Mouse (Mus musculus) heart, embryonic 14.5 days (tissue): ENCODE data around the gene Fanca. TPM values are rescaled to one million over a fixed set of nuclear protein-coding genes. Genes with fewer than 3 reads are reported as not detected.
"Not testable (repeated sequence)": the region's sequence is repeated elsewhere in the genome, so short reads cannot be mapped to it uniquely, and the experiment has no call there.

ENCODE experiments used
- ATAC-seq: fragments of 200-750 bp; cut with Nextera tagmentation; 2 replicates; pipeline ENCODE4 v1.8.0; 2017; ENCODE audit warnings: low read depth, moderate TSS enrichment; ENCODE audit not compliant: insufficient number of reproducible peaks, insufficient read depth, low FRiP score
- H3K27ac ChIP-seq, 2 experiments: fragments of 200-500 bp in 1 of 2; fragments of 300-500 bp in 1 of 2; sonication (generic) in 1 of 2; replicated peaks in 1 of 2; 2 replicates each; pipeline ENCODE4 v1.5.1; 2012 to 2014; ENCODE audit warnings: low read depth in 2 of 2, low read length in 2 of 2, control low read depth in 1 of 2, mild to moderate bottlenecking in 1 of 2, mixed read lengths in 1 of 2; ENCODE audit not compliant: control insufficient read depth in 1 of 2, insufficient read depth in 1 of 2
- H3K27me3 ChIP-seq: fragments of 300-500 bp; sonication (generic); 2 replicates; pipeline ENCODE4 v1.6.1; 2014; ENCODE audit warnings: mild to moderate bottlenecking, low read length, control low read depth; ENCODE audit not compliant: control insufficient read depth, insufficient read depth
- H3K36me3 ChIP-seq: fragments of 300-500 bp; sonication (generic); 2 replicates; pipeline ENCODE4 v1.6.1; 2014; ENCODE audit warnings: mild to moderate bottlenecking, control low read depth, low read length, mixed read lengths; ENCODE audit not compliant: control insufficient read depth, insufficient read depth
- H3K4me1 ChIP-seq, 2 experiments: fragments of 200-500 bp in 1 of 2; fragments of 300-500 bp in 1 of 2; sonication (generic) in 1 of 2; 2 replicates each; pipeline ENCODE4 v1.6.1; 2012 to 2014; ENCODE audit warnings: low read length in 2 of 2, control low read depth in 1 of 2, mixed read lengths in 1 of 2; ENCODE audit not compliant: control insufficient read depth in 2 of 2, insufficient read depth in 2 of 2
- H3K4me2 ChIP-seq: fragments of 300-500 bp; sonication (generic); 2 replicates; pipeline ENCODE4 v1.6.1; 2014; ENCODE audit warnings: mild to moderate bottlenecking, low read length
- H3K4me3 ChIP-seq, 2 experiments: fragments of 200-500 bp in 1 of 2; fragments of 300-500 bp in 1 of 2; sonication (generic) in 1 of 2; 2 replicates each; pipeline ENCODE4 v1.5.1; 2012 to 2014; ENCODE audit warnings: low read length in 2 of 2, mild to moderate bottlenecking in 2 of 2, control low read depth in 1 of 2, low read depth in 1 of 2, moderate library complexity in 1 of 2; ENCODE audit not compliant: control insufficient read depth in 1 of 2, insufficient read depth in 1 of 2
- H3K9ac ChIP-seq: fragments of 300-500 bp; sonication (generic); 2 replicates; pipeline ENCODE4 v1.6.1; 2014; ENCODE audit warnings: mild to moderate bottlenecking, low read length
- H3K9me3 ChIP-seq: fragments of 300-500 bp; sonication (generic); 2 replicates; pipeline ENCODE4 v1.6.1; 2016; ENCODE audit warnings: low read length, control low read depth; ENCODE audit not compliant: control insufficient read depth
- WGBS: fragments of 180-500 bp; shearing (Covaris S2); extraction: QIAGEN DNeasy Blood & Tissue Kit; methylation state at CpG from one replicate; pipeline ENCODE4 v1.1.7; 2014; 5-methylcytosine and 5-hydroxymethylcytosine counted together
- polyA plus RNA-seq: library from polyadenylated mRNA; unstranded; fragments of >200 nt; fragmentation: Nextera tagmentation; extraction: Ambion mirVana; gene quantifications from 2 replicates; pipeline ENCODE4 v1.2.1, GENCODE M21; 2014

Fanca gene
- polyA plus RNA-seq, 1 experiment from 2014 or later: 16.5 TPM

DNA sequence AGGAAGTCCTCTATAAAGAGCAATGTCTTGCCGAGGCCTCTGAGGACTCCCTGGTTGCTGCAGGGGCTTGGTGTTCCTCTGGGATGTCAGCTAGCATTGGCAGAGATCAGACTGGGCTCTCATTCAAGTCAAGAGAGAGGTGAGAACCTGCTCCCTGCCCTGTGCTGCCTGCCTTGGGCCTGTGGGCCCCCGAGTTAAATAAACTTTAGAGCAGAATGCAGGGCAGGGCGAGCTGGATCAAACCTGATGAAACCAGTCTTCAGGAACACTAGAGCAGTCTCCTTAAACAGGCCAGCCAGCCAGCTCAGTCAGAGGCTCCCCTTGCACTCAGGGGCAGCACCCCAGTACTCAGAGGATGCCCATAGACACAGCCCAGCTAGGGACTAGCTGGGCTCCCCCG is 46.5 kb downstream of the Fanca start:
- 75% methylated on average over 4 of the region's 4 CpGs for WGBS
- Histone ChIP-seq H3K9me3 (no peaks in the 10 kb centered on the region), H3K4me2 (no peak overlapping the region), H3K4me1 (no peaks in the 10 kb centered on the region), H3K27me3 (no peaks in the 10 kb centered on the region), H3K27ac (no peak overlapping the region), H3K9ac (no peak overlapping the region), H3K36me3 (peaks cover 58% of the 10 kb centered on the region), H3K4me3 (no peak overlapping the region)
- no peak for ATAC-seq

DNA sequence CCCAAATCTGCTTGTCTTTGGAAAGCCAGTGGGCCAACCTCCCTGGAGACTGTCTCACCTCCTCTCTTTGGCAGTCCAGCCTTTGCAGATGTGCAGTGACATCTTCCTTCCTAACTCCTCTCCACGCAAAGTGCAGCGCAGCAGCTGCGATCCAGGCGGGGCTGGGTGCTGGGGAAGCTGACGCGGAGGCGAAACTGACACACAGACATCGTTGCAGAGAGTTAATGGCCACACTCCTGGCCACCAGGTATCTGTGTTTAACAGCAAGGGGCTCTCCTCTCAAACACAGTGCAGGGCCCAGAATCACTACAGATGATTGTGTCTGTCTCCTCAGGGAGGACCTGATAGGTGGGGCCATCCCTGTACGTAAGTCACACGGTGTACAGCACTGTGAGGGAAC is 47.2 kb downstream of the Fanca start:
- H3K9me3 ChIP-seq: no peaks in the 10 kb centered on the region
- H3K27ac ChIP-seq: no peak overlapping the region
- no peak overlapping the region for H3K4me3 ChIP-seq
- H3K27me3 ChIP-seq: no peaks in the 10 kb centered on the region
- H3K9ac ChIP-seq: no peak overlapping the region
- H3K36me3 ChIP-seq: peaks cover 60% of the 10 kb centered on the region
- ATAC-seq: no peak
- no peak overlapping the region for H3K4me2 ChIP-seq
- 90% methylated on average over 10 of the region's 10 CpGs for WGBS
- no peaks in the 10 kb centered on the region for H3K4me1 ChIP-seq

DNA sequence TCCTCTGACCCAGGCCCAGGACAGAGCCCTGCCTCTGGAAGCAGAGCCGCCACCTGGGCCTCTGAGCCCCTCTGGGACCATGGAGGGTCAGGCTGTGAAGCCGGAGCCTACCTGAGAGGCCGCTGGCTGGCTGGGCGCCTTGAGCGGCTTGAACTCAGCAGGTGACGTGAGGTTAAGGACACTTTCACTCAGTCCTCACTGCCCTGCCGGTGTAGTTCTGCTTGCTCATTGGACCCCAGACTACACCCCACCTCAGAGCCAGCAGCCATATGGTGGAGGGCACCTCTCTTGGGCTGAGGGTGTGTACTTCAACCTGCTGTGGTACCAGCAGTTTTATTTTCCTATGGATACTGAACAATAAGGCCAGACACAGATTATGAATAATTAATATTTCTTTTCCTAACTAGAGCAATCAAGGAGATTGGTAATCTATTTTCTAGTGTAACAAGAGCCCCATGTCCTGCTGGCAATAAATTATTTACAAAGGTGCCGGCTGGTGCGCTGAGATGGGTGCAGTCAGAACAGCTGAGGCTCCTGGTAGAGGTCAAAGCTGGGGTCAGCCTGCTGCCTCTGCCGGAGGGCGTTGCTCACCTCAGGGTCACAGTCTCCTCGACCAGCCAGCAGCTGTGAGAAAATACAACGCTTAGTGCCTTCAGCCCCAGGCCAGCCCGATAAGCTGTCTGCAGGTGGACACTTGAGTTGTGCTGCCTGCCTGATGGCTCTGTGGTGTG is 50.3 kb downstream of the Fanca start:
- Histone ChIP-seq H3K9ac (no peak overlapping the region), H3K4me1 (no peaks in the 10 kb centered on the region), H3K9me3 (no peaks in the 10 kb centered on the region), H3K4me2 (no peak overlapping the region), H3K27ac (no peak overlapping the region), H3K4me3 (no peak overlapping the region), H3K36me3 (peaks cover 82% of the 10 kb centered on the region), H3K27me3 (no peaks in the 10 kb centered on the region)
- WGBS: 79% methylated on average over 14 of the region's 14 CpGs
- no peak for ATAC-seq

DNA sequence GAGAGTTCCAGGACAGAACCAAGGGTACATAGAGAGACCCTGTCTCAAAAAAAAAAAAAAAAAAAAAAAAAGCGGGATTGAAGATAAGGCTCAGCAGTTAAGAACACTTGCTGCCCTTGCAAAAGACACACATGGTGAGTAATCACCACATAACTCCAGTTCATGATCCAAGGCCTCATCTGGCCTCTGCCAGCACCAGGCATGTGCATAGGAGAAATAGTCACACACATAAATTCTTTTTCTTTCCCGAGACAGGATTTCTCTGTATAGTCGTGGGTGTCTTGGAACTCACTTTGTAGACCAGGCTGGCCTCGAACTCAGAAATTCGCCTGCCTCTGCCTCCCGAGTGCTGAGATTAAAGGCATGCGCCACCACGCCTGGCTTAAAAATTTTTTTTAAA is 60.8 kb downstream of the Fanca start:
- 86% methylated on average over 8 of the region's 8 CpGs for WGBS
- not testable (repeated sequence) for H3K4me3 ChIP-seq, H3K9ac ChIP-seq, H3K9me3 ChIP-seq, ATAC-seq, H3K27me3 ChIP-seq, H3K27ac ChIP-seq, H3K4me2 ChIP-seq
- H3K4me1 ChIP-seq: peaks cover 9 to 20% of the 10 kb centered on the region in 2 experiments
- H3K36me3 ChIP-seq: peaks cover 64% of the 10 kb centered on the region

DNA sequence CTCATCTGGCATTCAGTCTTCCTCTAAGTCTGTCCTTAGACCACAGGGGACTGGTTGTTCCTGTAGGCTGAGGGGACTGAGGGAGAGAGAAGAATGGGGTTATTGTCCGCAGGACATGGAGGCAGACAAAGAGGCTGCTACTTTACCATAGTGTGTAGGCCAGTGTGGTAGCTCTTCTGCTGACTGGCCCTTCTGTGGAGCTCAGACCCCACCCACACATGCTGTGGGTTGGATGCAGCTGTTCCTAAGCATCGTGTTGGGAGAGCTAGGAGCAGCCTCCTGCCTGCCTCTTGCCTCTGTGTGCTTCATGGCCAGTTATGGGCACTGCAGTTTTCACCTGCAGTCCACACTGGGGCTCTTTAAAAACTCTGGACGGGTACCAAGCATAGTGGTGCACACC is 61.3 kb downstream of the Fanca start:
- no peak for ATAC-seq
- Histone ChIP-seq H3K27me3 (no peaks in the 10 kb centered on the region), H3K9me3 (no peaks in the 10 kb centered on the region), H3K36me3 (peaks cover 61% of the 10 kb centered on the region), H3K4me3 (no peak overlapping the region), H3K4me1 (peaks cover 9 to 21% of the 10 kb centered on the region in 2 experiments), H3K27ac (no peak overlapping the region), H3K9ac (no peak overlapping the region), H3K4me2 (no peak overlapping the region)
- 82% methylated on average over 3 of the region's 3 CpGs for WGBS

DNA sequence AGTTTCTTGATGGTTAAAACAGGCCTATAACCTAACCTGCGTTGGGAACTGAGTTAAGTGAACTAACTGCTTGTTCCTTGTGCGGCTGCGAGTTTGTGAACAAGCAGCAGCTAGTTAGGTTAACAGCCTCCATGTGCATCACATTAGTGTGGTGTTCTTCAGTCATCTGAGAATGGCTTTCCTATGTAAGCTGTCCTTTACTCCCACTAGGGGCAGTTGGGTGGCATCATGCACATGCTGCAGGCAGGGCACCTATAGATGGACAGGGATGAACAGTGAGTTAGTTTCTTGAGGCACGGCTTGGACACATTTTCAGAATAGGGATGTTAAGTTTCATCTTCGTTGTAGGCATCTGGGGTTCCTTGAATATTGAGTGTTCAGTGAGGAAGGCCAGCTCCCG is 63.2 kb downstream of the Fanca start:
- Histone ChIP-seq H3K36me3 (peaks cover 66% of the 10 kb centered on the region), H3K4me1 (peaks cover 9 to 21% of the 10 kb centered on the region in 2 experiments), H3K27ac (no peak overlapping the region), H3K27me3 (no peaks in the 10 kb centered on the region), H3K4me2 (peak overlapping the region; percentile 90), H3K9ac (peak overlapping the region; percentile 96), H3K4me3 (peak overlapping the region; percentile 75 to 87), H3K9me3 (no peaks in the 10 kb centered on the region)
- 61% methylated on average over 6 of the region's 6 CpGs for WGBS
- no peak for ATAC-seq

DNA sequence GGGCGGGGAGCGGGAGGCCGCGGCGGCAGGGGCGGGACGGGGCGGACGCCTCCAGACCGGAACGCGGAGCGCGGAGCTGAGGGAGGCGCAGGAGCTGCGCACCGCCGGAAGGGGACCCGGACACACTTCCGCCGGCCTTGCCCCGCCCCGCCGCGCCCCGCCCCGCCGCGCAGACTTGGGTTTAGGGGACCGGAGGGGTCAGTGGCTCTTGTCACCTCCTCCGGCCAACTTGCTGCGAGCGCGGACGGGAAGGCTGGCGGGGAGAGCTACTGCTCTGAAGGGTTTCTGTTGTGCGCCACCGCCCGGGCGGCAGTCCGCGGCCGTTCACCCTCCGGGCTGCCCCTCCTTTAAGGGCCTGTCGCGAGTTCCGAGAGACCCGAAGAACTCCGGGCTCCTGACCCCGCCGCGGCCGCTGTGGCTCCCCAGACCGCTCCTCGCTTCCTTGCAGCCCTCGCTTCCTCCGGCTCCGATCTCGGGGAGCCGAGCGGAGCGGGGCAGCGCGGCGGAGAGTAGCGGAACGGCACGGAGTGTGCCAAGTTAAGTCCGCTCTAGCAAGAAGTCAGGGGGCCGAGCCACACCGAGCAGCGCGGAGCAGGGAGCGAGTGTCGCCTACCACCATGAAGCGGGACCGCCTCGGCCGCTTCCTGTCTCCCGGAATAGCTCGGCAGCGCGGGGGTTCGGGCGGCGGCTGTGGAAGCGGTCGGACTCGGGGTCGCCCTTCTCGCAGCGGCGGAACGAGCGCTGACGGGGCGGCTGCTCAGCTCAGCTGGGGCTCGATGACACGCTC is 64.1 kb downstream of the Fanca start, which contains the start of the genes Zfp276 and Vps9d1:
Zfp276 (plus strand) TSS at position 97 of the 787 bp plus-strand sequence.
Vps9d1 (minus strand) TSS at position 250 of the 787 bp plus-strand sequence.
- Histone ChIP-seq H3K9me3 (no peaks in the 10 kb centered on the region), H3K4me3 (peak within 1 kb of the TSS; percentile 75 to 87), H3K4me2 (peak within 1 kb of the TSS; percentile 90), H3K27me3 (no peaks in the 10 kb centered on the region), H3K9ac (peak within 1 kb of the TSS; percentile 96), H3K27ac (peak within 1 kb of the TSS; percentile 78 to 86), H3K4me1 (peaks cover 9 to 21% of the 10 kb centered on the region in 2 experiments), H3K36me3 (peaks cover 66% of the 10 kb centered on the region)
- peak; percentile 90 for ATAC-seq
- WGBS: under 1% methylated on average over 84 of the region's 99 CpGs
